Mouse (Mus musculus) lung, postnatal 10 days (tissue): ENCODE measurements around the gene Itga1.

Source experiments
- DNase-seq: peaks from one replicate; pipeline ENCODE4 v3.0.0; 2021

Gene Itga1

DNA sequence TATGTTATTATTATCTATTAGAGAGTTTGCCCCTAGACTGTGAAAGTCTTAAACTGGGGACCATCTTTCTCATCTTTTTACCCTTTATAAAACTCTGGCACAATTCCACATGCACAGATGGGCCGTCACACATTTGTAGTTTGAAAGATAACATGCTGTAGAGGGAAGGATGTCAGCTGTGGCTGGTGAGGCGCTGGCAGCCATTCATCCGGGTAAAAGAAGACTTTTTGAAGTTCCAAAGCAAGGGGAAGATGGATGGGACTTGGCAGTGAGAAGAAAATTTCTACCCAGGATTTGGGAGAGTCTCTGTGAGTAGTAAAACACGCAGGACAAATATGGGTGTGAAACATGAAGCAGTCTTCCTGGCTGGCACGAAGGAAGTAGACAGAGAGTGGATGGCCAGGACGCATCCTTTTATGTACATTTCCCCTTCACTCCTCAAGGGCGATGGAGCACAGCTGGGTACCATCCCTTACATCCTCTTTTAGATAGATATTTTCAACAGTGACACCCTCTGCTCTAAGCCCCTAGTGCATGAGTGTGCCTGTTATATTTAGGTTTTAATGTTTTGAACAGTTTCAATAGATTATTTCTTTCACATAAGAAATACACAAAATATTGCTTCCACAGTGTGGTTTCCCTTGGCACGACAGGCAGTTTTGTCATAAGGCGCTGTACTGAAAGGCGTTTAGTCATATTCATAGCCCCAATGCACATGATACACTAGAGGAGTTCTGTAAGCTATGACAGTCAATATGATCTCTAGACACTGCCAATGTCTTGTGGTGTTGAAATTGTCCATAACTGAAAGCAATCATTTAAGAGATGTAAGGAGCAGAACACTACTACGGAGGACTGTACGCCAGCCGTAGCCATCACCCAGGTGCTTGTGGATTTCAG, 50.9 kb downstream of the Itga1 start:
- DNase-seq: peak; percentile 64

DNA sequence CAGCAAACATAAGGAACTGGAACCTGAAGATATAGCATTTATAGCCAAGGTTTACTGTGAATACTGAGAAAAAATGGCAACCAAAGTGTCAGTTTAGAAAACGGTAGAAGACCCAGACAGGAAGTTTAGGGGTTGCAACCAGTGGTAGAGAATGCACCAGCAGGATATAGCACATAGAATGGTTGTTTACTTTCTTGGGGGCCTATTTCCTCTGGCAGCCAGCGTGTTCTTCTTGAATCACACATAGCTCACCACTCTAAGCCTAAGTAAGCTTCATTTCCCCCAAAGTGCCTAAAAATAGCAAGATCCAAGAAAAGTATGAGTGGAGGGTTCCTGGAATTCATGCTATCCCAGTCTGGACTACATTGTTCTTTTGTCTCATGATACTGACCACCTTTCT, 59.1 kb downstream of the Itga1 start:
- no peak for DNase-seq

DNA sequence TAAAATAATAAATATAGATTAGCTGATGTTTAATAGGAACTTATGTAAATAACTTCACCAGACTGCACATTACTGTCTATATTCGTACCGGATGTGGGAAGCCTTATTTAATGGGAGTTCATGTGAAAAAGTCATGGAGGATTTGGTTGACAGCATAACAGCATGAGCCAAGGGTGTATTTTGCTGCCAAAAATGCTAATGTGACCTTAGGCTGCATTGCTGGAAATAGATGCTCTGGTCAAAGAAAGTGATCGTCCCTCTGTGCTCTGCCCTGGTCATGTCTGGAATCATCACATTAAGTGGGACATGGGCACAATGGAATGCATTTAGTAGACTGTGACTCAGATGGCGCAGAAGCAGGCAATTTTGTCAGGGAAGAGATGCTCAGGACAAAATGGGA, 64.5 kb downstream of the Itga1 start:
- peak; percentile 16 for DNase-seq

DNA sequence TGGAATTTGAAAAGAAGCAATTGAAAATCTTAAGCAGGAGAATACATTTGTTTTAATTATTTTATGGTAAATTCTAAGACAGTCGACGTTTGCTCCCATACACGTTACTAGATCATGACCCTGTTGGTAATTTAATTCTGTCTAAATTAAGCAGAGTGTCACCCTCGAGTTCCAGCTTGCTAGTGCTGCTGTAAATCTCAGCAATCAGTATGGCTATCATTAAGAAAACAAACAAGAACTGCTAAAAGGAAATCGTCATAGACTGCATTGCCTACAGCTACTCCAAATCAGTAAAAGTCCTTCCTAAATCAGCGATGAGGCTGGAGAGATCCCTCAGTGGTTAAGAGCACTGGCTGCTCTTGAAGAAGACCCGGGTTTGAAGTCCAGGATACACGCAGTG, 66.4 kb downstream of the Itga1 start:
- no peak for DNase-seq

DNA sequence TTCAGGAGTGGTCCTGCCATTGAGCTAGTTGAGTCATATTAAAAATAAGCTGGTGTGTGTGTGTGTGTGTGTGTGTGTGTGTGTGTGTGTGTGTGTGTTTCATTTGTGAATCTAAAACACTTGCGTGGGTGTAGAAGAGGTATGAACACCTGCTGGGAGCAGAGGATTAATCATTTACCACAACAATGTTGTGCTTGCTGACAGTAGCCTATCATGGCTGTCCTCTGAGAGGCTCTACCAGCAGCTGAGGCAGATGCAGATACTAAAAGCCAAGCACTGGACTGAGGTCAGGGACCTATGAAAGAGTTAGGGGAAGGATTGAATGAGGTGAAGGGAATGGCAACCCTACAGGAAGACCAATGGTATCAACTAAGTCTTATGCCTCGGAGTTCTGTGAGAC, 68.6 kb downstream of the Itga1 start:
- DNase-seq: no peak

DNA sequence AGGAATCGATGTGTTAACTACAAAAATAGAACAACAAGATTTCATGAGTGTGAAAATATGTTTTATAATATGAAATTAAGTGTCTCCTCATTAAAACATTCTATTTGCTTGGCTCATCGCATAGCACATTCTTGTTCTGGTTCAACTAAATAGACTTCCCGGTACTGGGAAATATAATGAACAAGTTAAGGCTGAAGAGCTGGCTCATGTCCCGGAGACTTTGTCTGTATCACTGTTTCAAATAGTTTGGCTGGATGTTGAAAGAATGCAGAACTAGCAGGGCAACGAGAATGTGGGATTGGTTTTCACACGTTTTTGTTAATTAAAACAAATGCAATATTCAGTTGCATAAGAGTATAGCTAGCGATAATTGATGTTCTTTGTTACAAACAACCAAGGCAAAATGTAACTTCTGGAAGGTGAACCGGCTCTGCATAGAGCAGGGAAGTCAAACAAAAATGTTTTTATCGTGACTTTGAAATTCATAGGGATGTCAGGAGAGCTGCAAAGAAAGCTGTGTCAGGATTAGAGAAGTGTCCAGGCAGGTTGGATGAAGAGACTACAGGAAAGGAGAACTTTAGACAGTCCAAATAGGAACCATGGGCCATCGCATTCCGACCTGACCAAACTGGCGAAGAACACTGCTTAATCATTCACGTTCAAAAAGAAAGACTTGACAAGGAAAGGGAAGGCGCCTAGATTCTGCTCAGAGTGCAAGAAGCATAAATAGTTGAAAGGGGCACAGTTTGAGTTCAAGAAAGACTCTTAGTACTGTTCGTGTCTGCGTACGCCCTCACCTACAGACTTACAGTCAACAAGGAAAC, 70.4 kb downstream of the Itga1 start:
- DNase-seq: peak; percentile 57

DNA sequence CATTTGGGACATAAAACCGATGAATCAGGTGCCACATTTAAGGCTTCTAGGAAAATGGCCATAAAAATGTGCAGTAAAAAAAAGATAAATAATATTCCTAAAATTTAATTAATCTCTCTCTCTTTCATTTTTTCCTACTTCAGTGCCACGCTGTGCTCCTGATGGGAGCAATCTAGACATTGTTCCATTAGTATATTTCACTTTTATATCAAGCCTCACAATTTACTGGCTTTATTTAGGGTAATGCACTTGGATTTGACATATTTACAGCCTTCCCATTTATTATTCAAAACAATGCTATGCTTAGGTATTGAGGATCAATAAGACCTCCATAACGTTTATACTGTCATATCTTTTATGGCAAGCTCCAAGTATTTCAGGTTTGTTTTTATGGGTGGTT, 76.4 kb downstream of the Itga1 start:
- no peak for DNase-seq

DNA sequence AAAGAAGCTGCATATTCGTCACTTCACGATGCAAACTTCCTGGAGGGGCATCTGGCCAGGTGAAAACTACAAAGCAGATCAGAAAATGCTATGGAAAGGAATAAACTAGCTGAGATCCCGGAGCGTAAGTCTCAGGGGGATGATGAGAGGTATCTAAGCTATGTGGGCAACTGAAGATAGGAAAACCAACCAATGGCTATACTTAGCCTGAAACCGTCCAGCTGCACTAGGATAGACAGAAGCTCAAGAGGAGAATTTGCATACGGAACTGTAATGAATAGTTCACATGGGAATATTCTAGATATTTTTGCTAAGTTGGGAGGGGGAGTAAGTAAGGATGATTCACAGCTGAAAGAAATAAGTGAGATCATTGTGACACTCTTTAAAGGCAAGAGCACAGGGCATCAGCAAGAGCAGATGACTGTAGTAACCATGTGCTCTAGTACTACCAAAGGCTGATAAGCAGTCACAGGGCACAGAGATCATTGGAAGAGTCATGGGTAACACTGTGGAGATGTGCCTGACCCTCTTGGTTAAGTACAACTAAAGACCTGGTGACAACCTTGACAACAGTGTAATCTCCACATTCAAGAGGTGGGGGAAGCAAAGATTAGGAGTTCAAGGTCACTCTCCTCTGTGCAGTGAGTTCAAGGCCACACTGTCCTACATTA, 79.5 kb downstream of the Itga1 start:
- no peak for DNase-seq

DNA sequence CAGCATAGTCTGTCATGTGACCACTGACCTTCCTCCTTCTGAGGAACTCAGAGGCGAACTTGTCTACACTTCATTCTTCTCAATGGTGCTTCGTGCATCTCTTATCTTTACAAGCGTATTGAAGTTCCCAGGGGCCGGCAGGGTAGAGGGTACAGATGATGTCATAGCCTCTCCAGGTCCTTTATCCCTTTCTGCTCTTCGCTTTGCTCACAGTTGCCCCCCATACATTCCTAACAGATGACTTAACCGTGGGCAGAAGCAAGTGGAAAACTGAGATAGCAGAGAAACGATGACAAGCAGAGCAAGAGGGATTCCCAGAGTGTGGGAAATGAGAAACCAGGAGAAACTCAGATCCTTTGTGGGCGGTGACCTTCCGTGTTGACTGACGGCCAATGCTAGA, 80.4 kb downstream of the Itga1 start:
- no peak for DNase-seq

DNA sequence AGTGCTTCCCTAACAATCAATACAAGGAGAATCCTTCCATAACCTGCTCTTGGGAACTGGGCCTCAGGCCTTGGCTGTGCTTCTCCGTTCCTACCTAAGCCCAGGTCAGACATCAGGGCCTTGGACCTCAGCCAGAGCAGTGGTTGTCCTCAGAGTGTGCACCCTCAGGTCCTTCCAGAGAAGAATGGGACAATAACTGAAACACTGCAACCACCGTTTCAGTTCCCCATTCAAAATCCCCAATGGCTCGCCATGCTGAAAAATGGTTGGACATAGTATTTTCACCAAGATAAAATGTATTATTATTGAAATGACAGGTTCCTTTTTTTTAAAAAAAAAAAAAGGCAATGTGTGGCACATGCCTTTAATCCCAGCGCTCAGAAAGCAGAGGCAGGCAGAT, 81.0 kb downstream of the Itga1 start:
- DNase-seq: no peak

DNA sequence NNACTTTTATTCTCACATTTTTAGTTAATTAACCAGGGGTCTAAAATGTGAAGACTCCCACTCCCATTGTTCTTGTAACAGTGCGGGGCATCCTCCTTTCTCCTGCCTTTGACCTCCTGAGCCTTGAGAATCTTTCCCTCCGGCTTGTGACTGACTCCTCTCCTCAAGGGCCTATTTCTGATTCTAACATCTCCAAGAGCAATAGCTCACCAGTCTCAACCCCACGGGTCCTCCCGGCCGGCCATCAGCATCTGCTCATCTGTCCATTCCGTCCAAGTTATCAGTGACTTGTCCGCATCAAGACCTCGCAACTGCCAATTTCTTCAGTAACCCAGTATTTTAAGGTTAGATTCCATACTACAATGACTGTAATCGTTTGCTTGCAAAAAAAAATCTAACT, 84.2 kb downstream of the Itga1 start:
- DNase-seq: no peak

DNA sequence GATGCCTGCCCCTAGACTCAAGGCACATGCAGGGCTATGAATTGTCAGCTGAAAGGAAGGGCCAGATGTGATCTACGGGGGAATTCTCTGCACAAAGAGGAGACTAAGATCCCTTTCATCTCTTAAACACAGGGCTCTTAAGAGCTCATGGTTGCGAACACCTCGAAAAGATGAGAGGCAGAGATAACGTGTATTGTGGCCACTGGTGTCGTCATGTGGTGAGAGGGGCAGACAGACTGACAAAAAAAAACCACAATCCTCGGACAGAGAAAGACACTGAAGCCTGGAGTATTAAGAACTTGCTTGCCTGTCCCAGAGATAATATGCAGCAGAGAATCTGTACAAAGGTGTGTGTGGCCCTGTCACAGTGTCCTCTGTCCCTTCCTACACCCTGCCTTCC, 90.2 kb downstream of the Itga1 start:
- DNase-seq: no peak

DNA sequence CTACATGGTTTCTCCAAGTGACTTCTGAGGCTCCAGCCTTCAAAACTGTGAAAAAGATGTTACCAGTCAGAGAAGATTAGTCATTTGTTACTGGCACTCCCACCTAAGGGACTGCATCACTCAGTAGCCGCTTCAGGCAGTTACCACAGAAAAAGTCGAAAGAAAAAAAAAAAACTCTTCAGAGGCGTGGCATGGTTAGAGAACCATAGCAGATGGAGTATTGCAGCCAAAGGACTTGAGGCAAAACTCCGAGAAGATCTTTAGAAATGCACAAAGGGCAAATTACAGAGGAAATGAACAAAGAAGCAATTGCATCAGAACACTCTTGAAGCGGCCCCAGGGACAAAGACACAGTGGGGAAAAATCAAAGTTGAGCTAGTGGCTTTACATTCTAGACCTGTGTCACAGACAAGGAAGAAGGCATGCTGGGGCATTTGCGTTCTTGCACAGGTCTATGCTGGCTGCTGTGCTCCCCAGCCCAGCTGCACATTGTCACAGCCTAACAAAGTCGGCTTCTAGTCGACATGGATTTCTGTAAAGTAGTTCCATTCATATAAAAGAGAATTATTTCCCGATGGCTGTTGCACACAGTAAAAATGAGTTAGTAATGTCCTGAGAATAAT, 95.4 kb downstream of the Itga1 start:
- DNase-seq: no peak

DNA sequence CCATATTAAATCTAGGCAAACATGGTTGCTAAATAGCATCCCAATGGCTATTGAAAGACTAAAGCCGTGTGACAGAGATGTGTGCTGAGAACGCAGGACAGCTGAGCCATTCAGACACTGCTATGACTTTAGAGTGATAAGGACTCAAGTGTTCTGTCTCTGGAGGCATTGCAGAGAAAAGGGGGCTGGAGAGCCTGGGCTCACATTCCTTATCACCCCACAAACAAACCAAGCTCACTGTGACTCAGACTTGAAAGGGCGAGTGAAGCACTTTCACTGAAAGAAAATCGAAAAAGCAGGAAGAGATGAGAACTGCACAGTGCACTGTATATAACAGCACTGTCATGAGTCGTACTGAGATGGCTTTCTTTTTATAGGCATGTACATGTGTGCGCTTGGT, 96.4 kb downstream of the Itga1 start:
- no peak for DNase-seq

DNA sequence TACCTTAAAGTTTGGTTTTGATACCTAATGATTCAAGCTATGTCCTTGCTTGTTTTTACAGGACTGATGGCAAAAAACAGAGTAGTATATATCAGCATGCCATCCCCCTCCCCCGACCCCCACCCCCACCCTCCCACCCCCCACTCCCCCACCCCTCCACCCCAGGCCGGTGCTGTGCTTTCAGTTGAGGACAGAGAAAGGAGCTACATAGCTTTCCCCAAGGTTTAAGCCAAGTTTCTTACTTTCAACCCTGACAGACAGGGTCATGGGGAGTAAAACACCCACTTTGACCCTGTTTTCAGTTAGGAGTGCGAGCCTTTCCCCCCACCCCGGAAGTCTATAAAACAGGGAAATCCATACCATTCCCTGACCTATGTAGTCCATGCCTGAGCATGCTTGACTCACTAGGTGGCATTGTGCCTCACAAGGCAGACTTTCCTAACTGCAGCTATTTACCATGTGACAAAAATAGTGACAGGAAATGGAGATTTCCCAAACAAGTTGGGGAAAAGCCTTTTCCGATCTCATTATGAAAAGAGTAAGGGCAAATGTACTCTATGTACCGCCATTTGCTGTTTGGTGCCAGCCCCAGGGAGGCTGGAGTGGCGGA, 98.2 kb downstream of the Itga1 start:
- peak; percentile 25 for DNase-seq

DNA sequence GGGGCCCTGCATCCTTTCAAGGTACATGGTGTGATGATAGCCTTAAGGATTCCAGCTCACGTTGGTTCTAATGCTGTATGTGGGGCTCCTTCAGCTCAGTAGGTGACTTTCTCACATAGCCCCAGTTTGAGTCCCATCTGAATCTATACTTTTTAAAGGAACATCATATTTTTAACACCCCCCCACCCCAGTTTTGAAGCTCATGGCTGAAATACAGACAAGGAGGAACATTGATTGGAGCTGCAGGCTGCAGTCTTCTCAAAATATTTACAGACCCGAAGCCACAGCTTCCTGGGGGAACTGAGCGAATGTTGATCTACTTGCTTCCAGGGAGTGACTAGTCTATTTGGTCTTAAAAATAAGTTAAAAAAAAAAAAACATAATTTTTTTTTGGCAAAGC, 98.9 kb downstream of the Itga1 start:
- DNase-seq: no peak

DNA sequence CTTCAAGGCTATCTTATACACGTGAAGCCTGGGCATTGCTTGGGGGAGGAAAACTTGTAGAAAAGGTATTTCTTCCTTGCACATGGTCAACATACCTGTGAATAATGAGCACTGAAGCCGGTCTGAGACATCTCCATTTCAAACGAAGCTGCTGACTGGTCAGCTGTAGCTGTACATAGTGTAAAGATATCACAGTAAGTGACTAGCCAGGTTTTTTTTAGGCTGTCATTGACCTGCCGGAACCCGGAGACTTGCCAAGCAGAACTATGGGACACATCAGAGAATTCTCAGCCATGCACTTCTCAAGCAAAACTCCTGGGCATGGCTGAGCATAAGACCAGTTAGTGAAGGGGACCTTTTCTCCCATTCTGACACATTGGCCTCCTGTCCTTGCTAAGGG, 99.6 kb downstream of the Itga1 start:
- DNase-seq: no peak

DNA sequence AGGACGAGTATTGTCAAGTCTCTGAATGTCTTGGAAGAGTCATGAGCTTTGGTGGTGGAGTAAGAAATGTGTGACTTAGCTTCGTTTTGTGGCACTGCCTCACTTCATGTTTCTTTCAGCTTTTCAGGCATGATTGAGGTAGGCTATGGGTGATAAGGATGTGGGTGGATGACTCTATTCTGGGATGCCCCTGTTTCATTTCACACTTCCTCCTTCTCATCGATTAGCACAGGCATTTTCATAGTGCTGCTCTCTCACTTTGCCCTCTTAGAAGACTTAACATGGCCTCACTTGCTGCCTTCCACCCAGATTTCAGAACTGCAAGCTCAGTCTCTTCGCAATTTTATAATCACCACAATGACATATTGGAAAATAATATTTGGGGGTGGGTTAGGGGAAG, 102.2 kb downstream of the Itga1 start:
- no peak for DNase-seq

DNA sequence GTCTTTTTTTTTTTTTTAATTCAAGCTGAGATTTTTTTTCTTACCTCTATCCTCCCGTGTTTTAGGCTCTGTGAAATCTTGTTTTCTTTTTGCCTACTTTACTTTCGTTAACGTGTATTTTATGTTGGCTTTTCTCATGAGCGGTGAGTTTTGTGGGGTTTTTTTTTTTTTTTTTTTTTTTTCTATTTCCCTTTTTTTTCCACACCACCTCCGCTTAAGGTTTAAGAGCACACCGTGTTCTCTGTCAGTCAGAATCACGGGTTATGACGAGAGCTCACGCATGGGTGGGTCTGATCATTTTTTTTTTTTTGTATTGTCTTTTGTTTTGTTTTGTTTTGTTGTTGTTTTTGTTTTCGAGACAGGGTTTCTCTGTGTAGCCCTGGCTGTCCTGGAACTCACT, 103.7 kb downstream of the Itga1 start:
- no peak for DNase-seq

DNA sequence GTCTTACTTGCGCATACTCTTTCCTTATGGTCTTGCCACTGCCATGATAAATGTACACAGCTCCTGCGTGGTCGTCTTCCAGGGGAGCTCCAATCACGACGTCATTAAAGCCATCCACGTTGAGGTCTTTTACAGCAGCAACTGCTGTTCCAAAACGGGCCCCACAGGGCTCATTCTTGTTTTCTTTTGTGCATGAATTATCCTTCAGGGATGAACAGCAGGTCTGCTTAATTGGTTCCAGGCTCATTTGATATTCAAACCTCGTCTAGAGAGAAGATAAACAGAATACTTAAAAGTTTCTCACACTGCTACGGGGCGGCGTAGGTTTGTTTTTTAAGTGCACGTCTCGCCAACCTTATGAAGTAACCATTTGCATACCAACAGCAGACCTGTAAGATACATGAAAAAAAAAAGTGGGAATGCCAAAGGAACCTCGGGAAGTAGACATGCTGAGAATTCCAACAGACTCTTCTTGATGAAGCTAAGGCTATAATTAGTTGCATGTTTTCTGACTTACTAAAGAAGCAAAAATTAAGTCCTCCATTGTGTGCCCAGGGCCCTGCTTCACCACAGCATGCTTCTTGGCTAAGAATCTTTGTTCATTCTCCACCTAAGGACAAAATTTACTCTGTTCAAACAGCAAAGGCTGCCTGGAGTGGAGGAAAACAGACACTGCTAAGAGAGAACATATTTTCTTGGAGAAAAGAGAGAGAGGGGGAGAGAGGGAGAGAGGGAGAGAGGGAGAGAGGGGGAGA, 109.3 kb downstream of the Itga1 start:
- no peak for DNase-seq

DNA sequence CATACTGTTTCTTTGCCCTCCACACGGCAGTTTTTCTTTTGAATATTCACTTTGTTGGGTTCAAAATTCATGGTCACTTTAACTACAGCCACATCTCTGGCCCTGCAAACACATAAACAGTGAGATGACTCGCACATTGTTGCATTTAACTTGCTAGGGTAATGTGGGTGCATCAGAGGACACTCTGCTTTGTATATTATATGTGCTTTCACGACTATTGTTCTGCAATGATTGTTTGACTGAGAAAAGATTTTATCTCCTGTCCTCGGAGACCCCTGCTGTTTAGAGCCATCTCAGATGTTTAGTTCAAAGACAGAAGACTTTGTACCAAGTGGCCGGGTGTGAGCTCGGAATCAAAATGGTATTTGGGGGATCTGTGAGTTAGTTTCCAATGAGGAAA, 114.1 kb downstream of the Itga1 start:
- DNase-seq: peak; percentile 36

DNA sequence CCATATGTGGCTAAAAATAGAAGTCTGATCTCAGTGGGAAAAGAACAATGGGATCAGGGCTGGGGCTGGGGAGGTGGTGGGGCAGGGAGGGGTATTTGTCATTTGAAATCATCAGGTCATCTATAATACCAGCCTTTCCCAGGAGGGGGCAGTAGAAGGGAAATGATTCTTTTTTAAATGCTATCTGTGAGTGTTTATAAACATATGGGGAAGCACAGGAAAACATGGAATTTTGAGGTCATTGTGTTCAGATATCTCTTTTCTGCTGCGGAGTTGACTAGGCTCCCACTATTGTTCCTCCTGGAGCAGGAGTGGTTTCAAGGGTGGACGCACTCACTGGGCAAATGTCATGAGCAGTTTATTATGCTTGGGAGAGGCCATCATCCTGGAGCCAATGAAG, 114.6 kb downstream of the Itga1 start:
- peak; percentile 88 for DNase-seq
